Mouse (Mus musculus): ENCODE data around the gene Thap3. TPM values are rescaled to one million over a fixed set of nuclear protein-coding genes. Genes with fewer than 3 reads are reported as not detected.

The Thap3 gene
- total and polyA plus RNA-seq, 2 experiments from 2014 or later, result 21.1 to 42.7 TPM

DNA sequence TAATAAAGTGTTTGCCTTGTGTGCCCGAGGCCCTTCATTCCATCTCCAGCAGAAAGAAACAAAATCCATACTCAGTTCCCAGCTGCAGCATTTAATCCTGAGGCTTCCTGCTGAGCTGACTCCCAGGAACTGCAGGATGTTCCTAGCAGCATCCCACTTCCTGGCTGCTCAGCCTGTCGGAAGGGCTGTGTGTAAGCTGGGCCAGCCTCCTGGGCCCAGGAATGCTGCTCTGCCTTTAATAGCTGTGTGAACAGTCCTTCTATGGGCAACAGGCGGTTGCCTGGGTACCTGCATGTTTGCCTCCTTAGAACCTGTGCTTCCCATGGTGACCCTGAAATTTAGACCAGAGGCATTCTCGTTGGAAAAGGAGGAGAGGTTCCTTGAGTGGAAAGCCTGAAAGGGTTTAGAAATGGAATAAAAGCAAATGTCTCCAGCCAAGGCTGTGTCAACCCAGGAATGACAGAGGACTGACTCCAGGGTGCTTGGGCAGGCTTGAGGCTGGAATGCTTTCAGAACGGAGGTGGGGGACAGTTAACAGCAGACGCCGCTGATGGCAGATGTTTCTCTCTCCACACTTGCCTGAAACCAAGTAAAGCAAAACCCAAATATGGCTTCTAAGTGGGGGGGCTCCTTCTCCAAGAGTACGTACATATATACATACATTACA, 18.8 kb upstream of the Thap3 start:
- no peak overlapping the region; the same call in 1 of the 2 replicates for H3K27ac ChIP-seq (ENCODE audit: low read depth, low read length)
- peaks cover 11% of the 10 kb centered on the region; the same call in 1 of the 2 replicates for H3K4me1 ChIP-seq (ENCODE audit: insufficient read depth, low read length)
- no peaks in the 10 kb centered on the region for H3K9me3 ChIP-seq (ENCODE audit: low read length)
- WGBS, result 6% methylated on average over 8 of the region's 8 CpGs
- no peaks in the 10 kb centered on the region for H3K36me3 ChIP-seq (ENCODE audit: insufficient read depth, low read length)
- peaks cover 21% of the 10 kb centered on the region for H3K27me3 ChIP-seq (ENCODE audit: insufficient read depth, low read length)
- ATAC-seq (ENCODE audit: low FRiP score), result no peak
- DNase-seq (ENCODE audit: low spot score), result no peak
- no peak overlapping the region for H3K9ac ChIP-seq (replicated peaks; ENCODE audit: low read length, poor library complexity, severe bottlenecking)
- peak overlapping the region; percentile 58 for H3K4me3 ChIP-seq (ENCODE audit: low read depth, low read length)
- peak overlapping the region; percentile 99 for H3K4me2 ChIP-seq (ENCODE audit: low read depth, low read length, poor library complexity, severe bottlenecking)
- TF ChIP-seq CTCF (IDR thresholded peaks at IDR 0.05), result no peak

DNA sequence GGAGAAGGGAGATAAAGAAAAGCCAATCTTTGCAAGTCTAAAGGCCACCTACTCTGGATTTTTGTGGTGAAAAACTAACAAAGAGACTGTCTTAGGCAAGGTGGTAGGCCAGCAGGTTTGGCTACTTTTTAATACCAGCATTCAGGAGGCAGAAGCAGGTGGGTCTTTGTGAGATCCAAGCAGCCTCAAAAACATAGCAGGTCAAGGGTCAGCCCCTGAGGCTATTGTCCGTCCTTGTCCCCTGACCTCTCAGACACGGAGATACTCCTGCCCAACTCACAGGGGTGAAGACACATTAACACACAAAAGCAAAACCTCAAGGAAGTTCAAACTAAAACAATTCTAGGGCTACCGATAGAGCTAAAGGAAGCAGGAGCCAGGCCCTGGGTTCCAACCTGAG, 18.0 kb upstream of the Thap3 start:
- Histone ChIP-seq H3K4me1 (ENCODE audit: insufficient read depth, low read length) (peaks cover 11% of the 10 kb centered on the region; the same call in 1 of the 2 replicates), H3K4me3 (ENCODE audit: low read depth, low read length) (no peak overlapping the region), H3K9ac (replicated peaks; ENCODE audit: low read length, poor library complexity, severe bottlenecking) (no peak overlapping the region), H3K9me3 (ENCODE audit: low read length) (no peaks in the 10 kb centered on the region), H3K4me2 (ENCODE audit: low read depth, low read length, poor library complexity, severe bottlenecking) (no peak overlapping the region), H3K36me3 (ENCODE audit: insufficient read depth, low read length) (no peaks in the 10 kb centered on the region), H3K27ac (ENCODE audit: low read depth, low read length) (no peak overlapping the region), H3K27me3 (ENCODE audit: insufficient read depth, low read length) (peaks cover 21% of the 10 kb centered on the region)
- TF ChIP-seq CTCF (IDR thresholded peaks at IDR 0.05), result no peak
- DNase-seq (ENCODE audit: low spot score), result no peak
- ATAC-seq (ENCODE audit: low FRiP score), result no peak
- WGBS, result 21% methylated on average over 3 of the region's 3 CpGs

DNA sequence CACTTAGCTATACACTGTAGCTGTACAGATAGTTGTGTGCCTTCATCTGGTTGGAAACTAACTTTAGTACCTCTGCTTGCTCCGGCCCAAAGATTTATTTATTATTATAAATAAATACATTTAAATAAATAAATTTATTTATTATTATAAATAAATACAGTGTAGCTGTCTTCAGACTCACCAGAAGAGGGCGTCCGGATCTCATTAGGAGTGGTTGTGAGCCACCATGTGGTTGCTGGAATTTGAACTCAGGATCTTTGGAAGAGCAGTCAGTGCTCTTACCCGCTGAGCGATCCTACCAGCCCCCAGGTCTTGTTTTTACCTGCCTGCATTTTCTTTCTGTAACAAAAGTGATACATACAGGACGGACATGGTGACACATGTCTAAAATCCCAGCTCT, 17.3 kb upstream of the Thap3 start:
- TF ChIP-seq CTCF (IDR thresholded peaks at IDR 0.05), result peak; percentile 34; the same call in 1 of the 2 replicates
- WGBS, result 80% methylated on average over 6 of the region's 6 CpGs
- ATAC-seq (ENCODE audit: low FRiP score), result no peak

DNA sequence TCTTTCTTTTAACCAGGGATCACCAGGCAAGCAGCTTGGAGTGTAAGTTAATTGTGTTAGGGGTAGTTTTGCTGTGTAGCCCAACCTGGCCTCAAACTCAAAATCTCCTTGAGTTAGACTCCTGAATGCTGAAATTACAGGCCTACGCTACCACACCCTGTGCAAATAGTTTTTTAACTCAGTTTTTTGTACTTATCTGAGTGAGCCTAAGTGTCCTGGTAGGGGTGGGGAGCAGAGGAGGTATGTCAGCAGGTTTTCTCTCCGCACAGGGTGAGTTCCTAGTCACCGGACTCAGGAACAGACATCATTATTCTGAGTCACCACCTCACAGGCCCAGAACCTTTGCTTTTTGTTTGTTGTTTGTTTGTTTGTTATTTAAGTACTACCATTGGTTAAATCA, 13.3 kb upstream of the Thap3 start:
- no peak for DNase-seq (ENCODE audit: low spot score)
- Histone ChIP-seq H3K36me3 (ENCODE audit: insufficient read depth, low read length) (no peaks in the 10 kb centered on the region), H3K27ac (ENCODE audit: low read depth, low read length) (no peak overlapping the region), H3K4me3 (ENCODE audit: low read depth, low read length) (no peak overlapping the region), H3K4me2 (ENCODE audit: low read depth, low read length, poor library complexity, severe bottlenecking) (no peak overlapping the region), H3K27me3 (ENCODE audit: insufficient read depth, low read length) (peaks cover 9% of the 10 kb centered on the region; the same call in 1 of the 2 replicates), H3K9me3 (ENCODE audit: low read length) (no peaks in the 10 kb centered on the region), H3K9ac (replicated peaks; ENCODE audit: low read length, poor library complexity, severe bottlenecking) (no peak overlapping the region), H3K4me1 (ENCODE audit: insufficient read depth, low read length) (0 out of 2 replicates have a peak, but pooled peaks cover 5% of the 10 kb centered on the region)
- WGBS, result 88% methylated on average over 3 of the region's 3 CpGs
- ATAC-seq (ENCODE audit: low FRiP score), result no peak
- no peak for TF ChIP-seq CTCF (IDR thresholded peaks at IDR 0.05)

More for the DNA sequence above, 17.3 kb upstream of the Thap3 start:
- Histone ChIP-seq H3K4me1 (ENCODE audit: insufficient read depth, low read length) (peaks cover 11% of the 10 kb centered on the region; the same call in 1 of the 2 replicates), H3K4me2 (ENCODE audit: low read depth, low read length, poor library complexity, severe bottlenecking) (no peak overlapping the region), H3K27me3 (ENCODE audit: insufficient read depth, low read length) (peaks cover 21% of the 10 kb centered on the region), H3K9ac (replicated peaks; ENCODE audit: low read length, poor library complexity, severe bottlenecking) (no peak overlapping the region), H3K9me3 (ENCODE audit: low read length) (no peaks in the 10 kb centered on the region), H3K36me3 (ENCODE audit: insufficient read depth, low read length) (no peaks in the 10 kb centered on the region), H3K4me3 (ENCODE audit: low read depth, low read length) (no peak overlapping the region), H3K27ac (ENCODE audit: low read depth, low read length) (no peak overlapping the region)
- DNase-seq (ENCODE audit: low spot score), result no peak

DNA sequence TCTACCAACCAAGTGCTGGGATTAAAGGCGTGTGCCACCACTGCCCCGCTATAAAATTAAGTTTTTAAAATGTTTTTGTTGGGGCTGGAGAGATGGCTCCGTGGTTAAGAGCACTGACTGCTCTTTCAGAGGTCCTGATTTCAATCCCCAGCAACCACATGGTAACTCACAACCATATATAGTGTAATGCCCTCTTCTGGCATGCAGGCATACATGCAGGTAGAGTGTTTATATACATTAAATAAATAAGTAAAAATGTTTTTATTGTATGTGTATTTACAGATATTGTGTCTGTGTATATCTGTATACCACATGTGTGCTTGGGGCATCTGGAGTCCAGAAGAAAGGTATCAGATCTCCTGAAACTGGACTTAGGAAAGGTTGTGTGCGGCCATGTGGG, 12.5 kb upstream of the Thap3 start:
- peak; percentile 24 for TF ChIP-seq CTCF (IDR thresholded peaks at IDR 0.05)
- no peak for ATAC-seq (ENCODE audit: low FRiP score)
- Histone ChIP-seq H3K9ac (replicated peaks; ENCODE audit: low read length, poor library complexity, severe bottlenecking) (no peak overlapping the region), H3K9me3 (ENCODE audit: low read length) (no peaks in the 10 kb centered on the region), H3K4me1 (ENCODE audit: insufficient read depth, low read length) (0 out of 2 replicates have a peak, but pooled peaks cover 5% of the 10 kb centered on the region), H3K4me2 (ENCODE audit: low read depth, low read length, poor library complexity, severe bottlenecking) (no peak overlapping the region), H3K4me3 (ENCODE audit: low read depth, low read length) (no peak overlapping the region), H3K27ac (ENCODE audit: low read depth, low read length) (no peak overlapping the region), H3K36me3 (ENCODE audit: insufficient read depth, low read length) (no peaks in the 10 kb centered on the region), H3K27me3 (ENCODE audit: insufficient read depth, low read length) (0 out of 2 replicates have a peak, but pooled peaks cover 2% of the 10 kb centered on the region)
- 64% methylated on average over 4 of the region's 4 CpGs for WGBS
- no peak for DNase-seq (ENCODE audit: low spot score)

DNA sequence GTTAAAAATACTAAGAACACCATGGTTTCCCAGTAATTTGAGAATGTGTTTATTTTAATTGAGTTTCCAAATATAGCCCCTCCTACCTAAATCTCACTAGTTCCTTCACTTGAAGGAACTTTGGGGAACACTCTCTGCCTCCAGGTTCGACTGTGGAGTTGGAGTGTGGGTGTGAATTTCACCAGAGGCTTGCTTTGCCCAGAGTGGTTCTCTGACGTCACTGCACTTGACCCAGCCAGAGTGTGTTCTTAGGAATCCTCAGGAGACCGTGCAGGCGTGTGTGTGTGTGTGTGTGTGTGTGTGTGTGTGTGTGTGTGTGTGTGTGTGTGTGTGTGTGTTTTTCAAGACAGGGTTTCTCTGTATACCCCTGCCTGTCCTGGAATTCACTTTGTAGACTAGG, 12.1 kb upstream of the Thap3 start:
- no peak overlapping the region for H3K9ac ChIP-seq (replicated peaks; ENCODE audit: low read length, poor library complexity, severe bottlenecking)
- no peaks in the 10 kb centered on the region for H3K36me3 ChIP-seq (ENCODE audit: insufficient read depth, low read length)
- no peak for TF ChIP-seq CTCF (IDR thresholded peaks at IDR 0.05)
- H3K27ac ChIP-seq (ENCODE audit: low read depth, low read length), result no peak overlapping the region
- H3K4me1 ChIP-seq (ENCODE audit: insufficient read depth, low read length), result 0 out of 2 replicates have a peak, but pooled peaks cover 5% of the 10 kb centered on the region
- WGBS, result 48% methylated on average over 4 of the region's 4 CpGs
- no peak overlapping the region for H3K4me2 ChIP-seq (ENCODE audit: low read depth, low read length, poor library complexity, severe bottlenecking)
- no peak overlapping the region for H3K4me3 ChIP-seq (ENCODE audit: low read depth, low read length)
- ATAC-seq (ENCODE audit: low FRiP score) (no peak), DNase-seq (ENCODE audit: low spot score) (no peak)
- no peaks in the 10 kb centered on the region for H3K27me3 ChIP-seq (ENCODE audit: insufficient read depth, low read length)
- no peaks in the 10 kb centered on the region for H3K9me3 ChIP-seq (ENCODE audit: low read length)

Measured in midbrain, postnatal 0 days (tissue).